Mouse (Mus musculus): ENCODE measurements around the gene Setdb1.

The Setdb1 gene

DNA sequence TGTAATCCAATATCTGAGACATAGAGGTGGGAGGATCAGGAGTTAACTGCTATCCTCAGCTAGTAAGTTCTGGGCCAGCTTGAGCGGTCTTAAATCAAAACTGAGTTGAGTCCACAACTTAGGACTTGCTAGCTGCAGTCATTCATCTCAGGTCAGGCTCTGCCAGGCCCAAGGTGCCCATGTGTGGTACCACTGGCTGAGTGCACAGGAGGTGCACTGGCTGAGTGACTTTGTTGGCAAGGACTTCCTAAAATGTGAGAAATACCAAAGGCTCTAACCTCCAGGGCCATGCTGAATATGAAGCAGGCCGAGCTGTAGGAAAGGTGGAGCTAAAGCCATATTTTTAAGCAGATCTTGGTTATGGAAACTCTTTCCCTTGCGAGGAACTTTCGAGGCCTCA lies 19.7 kb downstream of the Setdb1 start:
- DNase-seq (ENCODE audit: low read depth, low spot score) = no peak
- no peaks in the 10 kb centered on the region for H3K27me3 ChIP-seq (ENCODE audit: control insufficient read depth, insufficient read depth, low read length, poor library complexity, severe bottlenecking)

DNA sequence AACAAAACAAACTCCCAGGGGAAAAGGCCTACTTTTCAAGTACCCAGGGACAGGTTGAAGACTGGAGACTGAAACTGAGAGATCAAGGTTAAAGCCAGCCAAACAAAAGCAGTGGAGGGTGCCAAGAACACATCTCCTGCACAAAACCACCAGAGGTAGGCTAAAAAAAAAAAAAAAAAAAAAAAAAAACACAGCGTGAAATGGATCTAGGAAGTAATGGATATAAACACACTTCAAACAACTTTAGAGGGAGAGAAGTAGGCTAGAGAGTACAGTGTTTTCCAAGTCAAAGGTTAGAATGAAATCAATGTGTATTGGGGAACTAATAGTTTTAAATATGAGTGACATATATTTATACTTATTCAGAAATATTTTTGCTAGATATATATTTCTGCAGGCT lies 25.5 kb downstream of the Setdb1 start:
- Histone ChIP-seq H3K36me3 (ENCODE audit: control insufficient read depth, insufficient read depth, low read length, poor library complexity, severe bottlenecking) (peaks cover 6% of the 10 kb centered on the region), H3K27me3 (ENCODE audit: control insufficient read depth, insufficient read depth, low read length, poor library complexity, severe bottlenecking) (no peaks in the 10 kb centered on the region)
- no peak for DNase-seq (ENCODE audit: low read depth, low spot score)

More for the DNA sequence above, 19.7 kb downstream of the Setdb1 start:
- H3K36me3 ChIP-seq (ENCODE audit: control insufficient read depth, insufficient read depth, low read length, poor library complexity, severe bottlenecking) = peaks cover 20% of the 10 kb centered on the region

DNA sequence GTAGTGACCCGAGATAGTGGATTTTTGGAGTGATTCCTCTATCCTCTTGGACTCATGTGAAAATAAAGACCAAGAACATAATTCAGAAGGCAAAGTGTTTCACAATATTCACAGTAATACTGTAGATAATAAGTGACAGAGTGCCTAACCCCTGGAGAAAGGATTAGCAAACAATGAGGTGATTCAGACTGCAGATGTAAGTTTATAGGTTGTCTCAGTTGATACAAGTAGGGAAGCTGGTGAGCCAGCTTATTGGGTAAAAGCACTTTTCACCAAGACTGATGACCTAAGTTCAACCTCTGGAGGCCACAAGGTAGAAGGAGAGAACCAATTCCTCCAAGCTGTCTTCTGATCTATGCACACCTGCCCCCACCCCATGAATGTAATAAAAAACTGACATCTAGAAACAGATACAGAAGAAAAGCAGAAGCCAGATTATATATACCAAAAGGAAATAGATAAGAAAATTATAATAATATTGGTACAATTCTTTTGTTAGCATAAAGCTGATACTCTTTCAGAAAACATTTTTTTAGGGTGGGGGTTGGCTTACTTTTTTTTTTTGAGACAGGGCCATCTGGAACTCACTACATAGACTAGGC lies 28.1 kb downstream of the Setdb1 start:
- H3K27me3 ChIP-seq (ENCODE audit: control insufficient read depth, insufficient read depth, low read length, poor library complexity, severe bottlenecking) = no peaks in the 10 kb centered on the region
- no peak for DNase-seq (ENCODE audit: low read depth, low spot score)

DNA sequence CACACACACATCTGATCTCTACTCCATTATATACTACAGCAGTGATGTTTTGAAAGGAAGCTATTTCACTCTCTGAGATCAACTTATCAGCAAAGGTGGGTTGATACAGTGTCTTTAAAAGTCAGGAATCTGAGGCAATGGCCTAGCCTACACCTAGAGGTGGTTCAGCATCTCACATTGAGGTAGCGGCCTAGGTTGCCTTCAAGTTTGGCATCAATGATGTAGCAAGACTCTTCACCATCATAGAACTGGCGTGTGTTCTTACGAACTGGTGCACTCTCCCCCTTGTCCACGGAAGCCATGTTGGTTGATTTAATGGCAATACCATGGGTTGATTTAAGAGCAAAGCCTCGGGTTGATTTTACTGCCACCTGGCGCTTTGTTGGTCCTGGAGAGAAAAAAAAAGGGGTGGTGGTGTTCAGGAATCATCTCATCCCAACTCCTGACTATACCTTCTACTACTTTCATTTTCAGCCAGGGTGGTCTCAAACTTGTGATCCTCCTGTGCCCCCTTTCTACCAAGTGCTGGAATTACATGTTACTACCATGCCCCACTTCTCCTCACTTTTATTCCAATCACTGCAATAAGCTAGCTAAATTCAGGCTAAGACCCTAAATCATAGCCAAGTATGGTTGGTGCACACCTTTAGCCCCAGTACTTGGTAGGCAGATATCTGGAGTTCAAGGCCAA lies 32.4 kb downstream of the Setdb1 start:
- no peak for DNase-seq (ENCODE audit: low read depth, low spot score)
- Histone ChIP-seq H3K27me3 (ENCODE audit: control insufficient read depth, insufficient read depth, low read length, poor library complexity, severe bottlenecking) (no peaks in the 10 kb centered on the region), H3K36me3 (ENCODE audit: control insufficient read depth, insufficient read depth, low read length, poor library complexity, severe bottlenecking) (peaks cover 30% of the 10 kb centered on the region)

More for the DNA sequence above, 28.1 kb downstream of the Setdb1 start:
- H3K36me3 ChIP-seq (ENCODE audit: control insufficient read depth, insufficient read depth, low read length, poor library complexity, severe bottlenecking) = peaks cover 8% of the 10 kb centered on the region

DNA sequence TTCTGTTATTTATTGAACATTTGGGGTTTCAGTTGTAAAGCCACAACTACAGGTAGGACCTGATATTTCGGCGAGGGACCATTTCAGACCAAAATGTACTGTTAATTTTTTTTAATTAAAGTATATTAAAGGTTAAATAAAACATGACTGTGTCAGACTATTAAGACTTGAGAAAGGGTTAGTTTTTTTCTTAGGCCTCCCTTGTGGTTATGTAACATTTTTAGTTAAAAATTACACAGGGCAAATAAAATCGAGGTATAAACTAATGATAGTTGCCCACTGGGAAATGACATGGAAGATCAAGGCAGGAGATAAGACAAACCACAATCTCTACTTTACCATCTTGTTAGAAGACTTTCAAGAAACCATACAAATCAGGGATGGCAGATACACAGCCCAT lies 33.6 kb downstream of the Setdb1 start:
- DNase-seq (ENCODE audit: low read depth, low spot score) = no peak
- Histone ChIP-seq H3K36me3 (ENCODE audit: control insufficient read depth, insufficient read depth, low read length, poor library complexity, severe bottlenecking) (peaks cover 30% of the 10 kb centered on the region), H3K27me3 (ENCODE audit: control insufficient read depth, insufficient read depth, low read length, poor library complexity, severe bottlenecking) (no peaks in the 10 kb centered on the region)

DNA sequence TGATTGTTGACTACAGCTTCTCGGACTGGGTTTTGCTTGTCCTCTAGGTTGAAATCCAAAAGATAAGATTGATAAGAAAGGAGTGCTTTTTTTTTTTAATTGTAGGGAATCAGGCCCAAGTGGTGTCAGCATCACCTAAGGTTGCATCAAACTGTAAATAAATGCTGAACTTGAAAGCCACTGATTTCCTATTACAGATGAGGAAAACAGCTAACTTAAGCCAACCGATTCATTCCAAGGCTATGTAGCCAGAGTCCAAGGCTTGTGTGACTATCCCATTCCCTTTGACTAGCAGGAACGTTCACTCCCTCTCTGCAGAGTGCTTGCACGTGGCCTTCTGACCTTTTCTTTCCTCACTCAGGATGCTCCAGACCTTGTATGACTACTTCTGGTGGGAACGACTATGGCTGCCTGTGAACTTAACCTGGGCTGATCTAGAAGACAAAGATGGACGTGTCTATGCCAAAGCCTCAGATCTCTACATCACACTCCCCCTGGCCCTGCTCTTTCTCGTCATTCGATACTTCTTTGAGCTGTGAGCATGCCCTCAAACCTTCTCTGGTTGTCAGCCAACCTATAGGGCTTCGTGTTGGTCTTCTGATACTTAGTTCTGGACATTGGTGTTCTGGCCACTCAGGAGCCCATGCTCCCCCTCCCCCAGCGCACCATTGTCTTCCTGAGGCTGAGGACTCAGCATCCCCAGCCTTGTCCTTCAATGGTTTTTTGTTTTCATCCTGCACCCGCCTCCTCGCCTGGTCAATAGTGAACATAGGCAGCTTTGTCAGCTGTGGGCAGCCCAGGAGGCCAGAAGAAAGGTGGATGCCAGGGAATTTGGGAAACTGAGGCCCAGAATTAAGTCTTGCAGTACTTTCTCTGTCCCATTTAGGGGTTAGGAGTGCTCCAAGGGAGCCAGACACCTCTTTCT lies 37.0 kb downstream of the Setdb1 start:
- no peaks in the 10 kb centered on the region for H3K27me3 ChIP-seq (ENCODE audit: control insufficient read depth, insufficient read depth, low read length, poor library complexity, severe bottlenecking)
- peaks cover 22% of the 10 kb centered on the region for H3K36me3 ChIP-seq (ENCODE audit: control insufficient read depth, insufficient read depth, low read length, poor library complexity, severe bottlenecking)
- no peak for DNase-seq (ENCODE audit: low read depth, low spot score)

DNA sequence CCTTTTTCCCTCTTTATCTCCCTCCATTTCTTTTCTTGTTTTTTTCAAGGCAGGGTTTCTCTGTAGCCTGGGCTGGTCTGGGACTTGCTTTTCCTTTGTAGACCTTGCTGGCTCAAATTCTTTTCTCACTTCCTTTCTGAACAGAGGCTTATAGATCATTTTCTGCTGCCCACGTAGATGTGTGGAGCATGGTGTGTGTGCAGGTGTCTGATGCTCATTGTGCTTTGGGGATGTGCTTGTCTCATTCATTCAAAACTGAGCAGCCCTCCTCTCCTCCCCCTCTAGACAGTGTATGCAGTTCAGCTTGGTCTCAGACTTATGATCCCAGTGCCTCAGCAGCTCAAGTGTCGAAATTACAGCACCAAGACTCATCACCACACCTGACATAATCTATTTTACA lies 37.9 kb downstream of the Setdb1 start:
- Histone ChIP-seq H3K27me3 (ENCODE audit: control insufficient read depth, insufficient read depth, low read length, poor library complexity, severe bottlenecking) (no peaks in the 10 kb centered on the region), H3K36me3 (ENCODE audit: control insufficient read depth, insufficient read depth, low read length, poor library complexity, severe bottlenecking) (peaks cover 22% of the 10 kb centered on the region)
- DNase-seq (ENCODE audit: low read depth, low spot score) = no peak

DNA sequence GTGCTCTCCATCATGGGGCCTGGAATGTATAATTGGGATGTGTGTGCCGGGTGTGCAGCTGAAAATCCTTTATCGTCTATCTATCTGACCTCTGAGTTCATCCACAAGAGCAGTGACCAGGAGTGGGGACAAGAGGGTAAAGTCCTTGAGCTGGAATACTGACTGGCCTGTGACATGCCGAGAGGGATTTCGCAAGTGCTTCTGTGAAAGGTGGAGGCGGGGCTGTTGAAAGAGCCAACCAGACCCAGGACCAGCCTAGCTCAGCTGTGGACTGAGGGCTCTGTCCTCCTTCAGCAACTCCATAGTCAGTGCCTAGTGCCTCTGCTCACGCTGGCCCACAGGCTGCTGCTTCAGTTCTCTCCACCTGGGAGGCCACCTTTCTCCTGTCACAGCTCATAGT lies 38.5 kb downstream of the Setdb1 start:
- no peak for DNase-seq (ENCODE audit: low read depth, low spot score)
- peaks cover 20% of the 10 kb centered on the region for H3K36me3 ChIP-seq (ENCODE audit: control insufficient read depth, insufficient read depth, low read length, poor library complexity, severe bottlenecking)
- no peaks in the 10 kb centered on the region for H3K27me3 ChIP-seq (ENCODE audit: control insufficient read depth, insufficient read depth, low read length, poor library complexity, severe bottlenecking)

DNA sequence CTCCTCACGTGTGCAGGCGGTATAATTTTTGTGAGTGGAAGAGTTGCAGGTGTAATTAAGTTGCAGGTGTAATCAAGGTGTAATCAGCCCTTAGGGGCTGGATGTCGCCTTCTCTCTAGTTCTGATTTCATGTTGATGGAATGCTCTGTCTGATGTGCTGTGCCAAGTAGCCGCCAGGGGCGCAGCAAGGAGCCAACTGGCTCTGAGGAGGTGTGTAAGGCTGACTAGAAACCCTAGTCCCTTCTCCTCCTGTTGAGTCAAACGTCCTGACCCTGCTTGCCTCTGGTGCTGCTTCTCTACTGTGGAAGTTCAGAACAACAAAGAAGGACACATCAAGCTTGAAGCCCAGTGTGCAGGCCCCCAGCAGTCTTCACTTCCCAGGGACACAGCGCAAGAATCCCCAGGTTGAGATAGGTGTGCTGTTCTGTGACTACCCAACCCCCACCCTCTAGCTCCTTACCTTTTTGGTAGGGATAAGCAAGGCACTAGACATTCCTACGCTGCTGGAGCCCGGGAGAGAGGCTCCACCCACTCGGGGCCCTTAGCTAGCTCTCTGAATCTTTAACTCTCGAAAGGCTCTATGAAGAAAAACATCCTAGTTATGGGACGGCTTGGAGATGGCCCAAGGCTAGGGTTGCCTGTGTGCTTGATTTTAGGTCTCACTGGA lies 39.5 kb downstream of the Setdb1 start:
- H3K27me3 ChIP-seq (ENCODE audit: control insufficient read depth, insufficient read depth, low read length, poor library complexity, severe bottlenecking) = no peaks in the 10 kb centered on the region
- DNase-seq (ENCODE audit: low read depth, low spot score) = peak; percentile 65
- H3K36me3 ChIP-seq (ENCODE audit: control insufficient read depth, insufficient read depth, low read length, poor library complexity, severe bottlenecking) = peaks cover 12% of the 10 kb centered on the region

DNA sequence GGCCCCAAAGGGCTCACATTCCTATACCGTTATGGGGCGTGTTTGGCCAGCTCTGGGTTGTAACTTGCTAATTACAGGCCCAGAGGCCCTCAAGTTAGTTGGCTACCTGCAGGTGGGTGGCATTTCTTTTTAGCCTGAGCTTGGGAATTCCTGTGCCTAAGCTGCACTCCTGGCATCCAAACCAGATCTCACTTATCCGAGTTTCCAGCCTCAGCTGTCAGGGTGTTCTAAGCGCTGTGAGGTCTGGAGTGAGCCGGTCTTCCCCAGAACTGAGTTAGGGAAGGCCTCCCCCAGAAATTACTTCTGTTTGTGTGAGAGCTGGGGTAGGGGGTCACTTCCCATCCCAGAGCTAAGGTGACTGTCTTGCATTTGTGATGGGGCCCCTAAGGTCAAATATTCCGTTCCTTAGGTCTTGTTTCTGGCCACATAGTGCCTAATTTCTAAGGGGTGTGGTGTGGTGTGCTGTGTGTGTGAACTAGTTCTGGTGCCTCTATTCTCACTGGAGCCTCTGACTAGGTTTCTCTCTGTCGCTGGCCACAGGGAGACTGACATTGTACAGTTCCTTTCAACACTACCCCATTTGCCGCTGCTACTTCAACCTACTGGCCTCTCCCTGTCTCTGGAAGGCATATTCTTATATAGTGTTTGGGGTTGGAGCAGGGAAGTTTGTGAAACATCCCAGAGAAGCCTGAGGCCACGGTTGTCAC lies 41.0 kb downstream of the Setdb1 start:
- Histone ChIP-seq H3K36me3 (ENCODE audit: control insufficient read depth, insufficient read depth, low read length, poor library complexity, severe bottlenecking) (peaks cover 7% of the 10 kb centered on the region; the same call in 1 of the 2 replicates), H3K27me3 (ENCODE audit: control insufficient read depth, insufficient read depth, low read length, poor library complexity, severe bottlenecking) (no peaks in the 10 kb centered on the region)
- no peak for DNase-seq (ENCODE audit: low read depth, low spot score)

DNA sequence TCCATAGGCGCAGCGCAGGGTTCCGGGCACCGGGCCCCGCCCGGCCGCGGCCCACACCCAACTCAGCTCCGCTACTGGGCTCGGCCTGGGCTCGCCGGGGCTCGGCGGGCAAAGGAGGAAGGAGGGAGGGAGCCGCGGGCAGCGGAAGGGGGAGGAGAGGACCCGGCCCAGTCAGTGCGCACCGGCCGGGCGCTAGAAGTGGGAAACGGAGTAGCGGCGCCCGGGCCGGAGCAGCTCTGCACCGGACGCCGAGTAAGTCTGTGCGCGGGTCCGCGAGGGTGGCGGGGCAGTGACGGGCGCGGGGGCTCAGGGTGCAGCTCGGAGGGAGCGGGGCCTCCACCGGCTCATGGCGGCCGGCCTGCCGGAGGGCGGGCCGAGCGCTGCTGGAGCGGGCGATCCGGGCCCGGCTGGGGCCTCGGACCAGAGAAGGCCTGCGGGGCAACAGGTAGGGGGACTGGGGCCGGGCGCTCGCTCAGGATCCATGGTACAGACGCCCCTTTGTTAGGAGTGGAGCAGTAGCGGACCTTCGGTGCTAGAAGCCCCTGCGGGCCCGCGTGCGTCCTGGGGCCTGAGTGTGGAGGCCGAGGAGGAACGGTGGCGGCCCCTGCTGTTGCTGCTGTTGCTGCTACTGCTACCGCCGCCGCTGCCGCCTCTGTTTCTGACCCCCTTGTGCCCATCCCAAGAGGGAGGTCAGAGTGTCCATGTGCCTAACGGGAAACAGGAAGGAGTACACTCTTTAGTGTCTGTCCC lies 41.7 kb downstream of the Setdb1 start:
- peak; percentile 87 for DNase-seq (ENCODE audit: low read depth, low spot score)
- no peaks in the 10 kb centered on the region for H3K27me3 ChIP-seq (ENCODE audit: control insufficient read depth, insufficient read depth, low read length, poor library complexity, severe bottlenecking)
- peaks cover 2% of the 10 kb centered on the region; the same call in 1 of the 2 replicates for H3K36me3 ChIP-seq (ENCODE audit: control insufficient read depth, insufficient read depth, low read length, poor library complexity, severe bottlenecking)

DNA sequence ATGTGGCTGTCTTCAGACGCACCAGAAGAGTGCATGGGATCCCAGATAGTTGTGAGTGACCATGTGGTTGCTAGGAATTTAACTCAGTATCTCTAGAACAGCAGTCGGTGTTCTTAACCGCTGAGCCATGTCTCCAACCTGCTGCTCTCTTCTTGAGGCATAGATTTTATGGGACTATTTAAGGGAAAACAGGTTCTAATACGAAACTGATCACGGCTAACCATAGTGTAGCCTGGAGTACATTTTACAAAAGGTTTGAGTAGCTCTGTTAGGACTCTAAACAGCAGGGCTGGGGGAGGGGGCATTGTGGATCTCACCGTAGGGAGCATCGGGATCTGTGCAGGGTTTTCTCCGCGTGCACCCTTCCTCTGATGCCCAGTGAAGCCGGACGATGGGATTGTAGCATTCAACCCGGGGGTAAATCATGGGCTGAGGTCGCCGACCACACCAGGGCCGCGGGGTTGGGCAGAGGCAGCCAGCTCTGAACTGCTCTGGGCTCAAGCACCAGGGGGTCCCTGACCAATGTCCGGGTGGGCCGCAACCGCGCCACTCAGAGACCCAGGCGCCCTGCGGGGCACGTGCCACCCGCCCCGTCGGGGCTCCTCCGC lies 42.4 kb downstream of the Setdb1 start, which contains the start of gene Cers2:
Gene Cers2, plus strand, starts transcription at position 306 of the 608 bp plus-strand sequence.
- Histone ChIP-seq H3K36me3 (ENCODE audit: control insufficient read depth, insufficient read depth, low read length, poor library complexity, severe bottlenecking) (no peaks in the 10 kb centered on the region; the same call in 1 of the 2 replicates), H3K27me3 (ENCODE audit: control insufficient read depth, insufficient read depth, low read length, poor library complexity, severe bottlenecking) (no peaks in the 10 kb centered on the region)
- DNase-seq (ENCODE audit: low read depth, low spot score) = no peak

DNA sequence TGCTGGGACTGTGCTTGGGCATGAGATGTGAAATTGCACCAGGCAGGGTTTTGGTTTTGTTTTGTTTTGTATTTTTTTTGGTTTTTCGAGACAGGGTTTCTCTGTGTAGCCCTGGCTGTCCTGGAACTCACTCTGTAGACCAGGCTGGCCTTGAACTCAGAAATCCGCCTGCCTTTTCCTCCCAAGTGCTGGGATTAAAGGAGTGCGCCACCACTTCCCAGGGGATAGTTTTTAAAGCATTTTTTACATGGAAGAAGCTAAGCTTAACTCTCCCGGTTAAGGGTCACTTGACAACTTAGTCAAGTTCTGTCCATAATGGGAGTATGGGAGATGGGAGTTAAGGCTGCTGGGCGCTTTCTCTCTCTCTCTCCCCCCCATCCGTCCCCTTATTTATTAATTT lies 42.9 kb downstream of the Setdb1 start:
- Histone ChIP-seq H3K36me3 (ENCODE audit: control insufficient read depth, insufficient read depth, low read length, poor library complexity, severe bottlenecking) (no peaks in the 10 kb centered on the region; the same call in 1 of the 2 replicates), H3K27me3 (ENCODE audit: control insufficient read depth, insufficient read depth, low read length, poor library complexity, severe bottlenecking) (no peaks in the 10 kb centered on the region)
- DNase-seq (ENCODE audit: low read depth, low spot score) = no peak
